Mouse (Mus musculus) ES-E14 (cell line): ENCODE results near the gene Ptprh.

ENCODE experiments used
- HCFC1 ChIP-seq: IDR thresholded peaks from 2 replicates; pipeline ENCODE4 v1.6.1; 2012; ENCODE audit warnings: low read length, inconsistent platforms, borderline replicate concordance; ENCODE audit not compliant: insufficient read depth
- ZNF384 ChIP-seq: IDR thresholded peaks from 2 replicates; pipeline ENCODE4 v1.6.1; 2012; ENCODE audit warnings: low read depth, low read length, inconsistent platforms

DNA sequence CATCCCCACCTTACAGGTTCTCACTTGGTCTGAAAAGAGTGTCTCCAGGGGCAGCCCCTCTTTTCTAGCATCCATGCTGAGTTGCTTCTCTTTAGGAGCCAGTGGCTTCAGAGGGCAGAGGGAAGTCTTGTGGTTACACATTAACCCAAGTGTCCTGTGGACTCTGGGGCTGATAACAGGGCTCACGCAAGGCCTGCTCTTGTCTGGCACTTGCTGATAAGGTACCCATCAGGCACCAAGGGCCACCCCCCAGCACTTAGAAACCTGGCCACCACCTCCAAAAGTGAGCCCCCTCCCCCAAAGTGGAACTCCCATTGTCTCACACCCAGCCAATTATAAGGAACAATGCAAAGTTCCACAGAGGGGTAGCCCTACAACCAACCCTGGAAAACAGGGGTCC lies 26.4 kb upstream of the Ptprh start:
- TF ChIP-seq HCFC1 (no peak), ZNF384 (no peak)
